Mouse (Mus musculus): ENCODE results near the gene Nucb1. TPM values are rescaled to one million over a fixed set of nuclear protein-coding genes. Genes with fewer than 3 reads are reported as not detected.
A peak's percentile ranks its signal among the peaks of the same experiment; 100 is the strongest.

Nucb1 gene
- polyA plus RNA-seq, 1 experiment from 2014 or later, result 149 TPM

DNA sequence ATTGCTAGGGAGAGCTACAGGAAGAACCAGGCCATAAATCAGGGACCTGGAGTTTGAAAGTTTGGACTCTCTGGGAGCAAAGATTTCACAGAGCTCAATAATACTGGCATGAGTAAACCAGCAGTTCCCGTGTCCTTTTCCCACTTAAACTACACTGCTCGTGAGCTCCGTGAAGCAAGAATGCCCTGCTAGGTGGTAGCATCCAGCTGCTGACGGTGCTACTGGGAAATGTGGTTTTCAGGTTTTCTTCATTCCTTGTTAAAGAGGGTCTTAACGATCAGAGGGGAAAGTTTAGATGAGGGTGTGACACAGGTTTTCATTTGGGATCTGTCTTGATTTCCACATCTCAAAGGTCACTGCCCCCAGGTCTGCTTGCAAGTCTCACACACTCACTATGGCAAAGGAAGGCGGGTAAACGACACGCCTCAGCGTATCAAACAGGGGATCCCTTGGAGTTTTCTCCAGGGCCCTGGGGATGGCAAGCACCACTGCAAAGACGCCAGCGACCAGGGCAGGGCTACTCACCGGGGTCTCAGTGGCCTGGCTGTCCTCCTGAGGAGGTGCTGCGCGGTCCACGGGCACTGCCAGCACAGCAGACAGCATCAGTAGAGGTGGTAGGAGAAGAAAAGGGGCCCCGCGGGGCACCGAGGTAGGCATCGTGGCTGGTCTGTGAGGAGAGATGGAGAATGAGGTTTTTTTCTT lies 874 bp downstream of the Nucb1 start:
- Histone ChIP-seq H3K9me3 (no peaks in the 10 kb centered on the region), H3K9ac (replicated peaks) (peak overlapping the region; percentile 84), H3K4me2 (peak overlapping the region; percentile 99), H3K27me3 (no peaks in the 10 kb centered on the region), H3K4me1 (replicated peaks) (peaks cover 17% of the 10 kb centered on the region), H3K36me3 (peaks cover 38% of the 10 kb centered on the region), H3K4me3 (replicated peaks) (peak overlapping the region; percentile 72), H3K27ac (peak overlapping the region; percentile 92; the same call in 1 of the 2 replicates)
- ATAC-seq (ENCODE audit: insufficient number of reproducible peaks, insufficient read depth, low FRiP score, low TSS enrichment, low read depth), result peak; percentile 17; the same call in 1 of the 2 replicates
- WGBS, result 33% methylated on average over 19 of the region's 19 CpGs

DNA sequence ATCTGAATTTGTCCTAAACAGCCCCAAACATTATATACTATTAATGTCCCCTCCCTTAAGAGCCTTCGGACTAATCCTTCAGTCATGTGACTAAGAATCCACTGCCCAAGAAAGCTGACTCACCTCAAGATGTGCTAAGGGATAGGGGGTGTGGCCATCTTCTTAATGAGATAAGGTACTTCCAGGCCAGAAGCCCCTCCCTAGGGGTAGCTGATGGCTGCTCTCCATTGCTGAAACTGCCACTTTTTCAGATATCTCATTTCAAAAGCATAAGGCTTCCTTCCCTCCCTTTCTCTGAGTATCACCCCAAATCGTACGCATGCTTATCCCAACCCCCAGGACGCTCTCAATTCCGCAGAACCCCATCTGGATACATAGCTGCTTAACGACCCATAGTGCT lies 1.6 kb downstream of the Nucb1 start:
- Histone ChIP-seq H3K27me3 (no peaks in the 10 kb centered on the region), H3K9ac (replicated peaks) (peak overlapping the region; percentile 84; the same call in 1 of the 2 replicates), H3K4me3 (replicated peaks) (peak overlapping the region; percentile 72), H3K4me1 (replicated peaks) (peaks cover 17% of the 10 kb centered on the region), H3K36me3 (peaks cover 45% of the 10 kb centered on the region), H3K9me3 (no peaks in the 10 kb centered on the region), H3K27ac (no peak overlapping the region), H3K4me2 (peak overlapping the region; percentile 99)
- 80% methylated on average over 6 of the region's 6 CpGs for WGBS
- ATAC-seq (ENCODE audit: insufficient number of reproducible peaks, insufficient read depth, low FRiP score, low TSS enrichment, low read depth), result no peak

DNA sequence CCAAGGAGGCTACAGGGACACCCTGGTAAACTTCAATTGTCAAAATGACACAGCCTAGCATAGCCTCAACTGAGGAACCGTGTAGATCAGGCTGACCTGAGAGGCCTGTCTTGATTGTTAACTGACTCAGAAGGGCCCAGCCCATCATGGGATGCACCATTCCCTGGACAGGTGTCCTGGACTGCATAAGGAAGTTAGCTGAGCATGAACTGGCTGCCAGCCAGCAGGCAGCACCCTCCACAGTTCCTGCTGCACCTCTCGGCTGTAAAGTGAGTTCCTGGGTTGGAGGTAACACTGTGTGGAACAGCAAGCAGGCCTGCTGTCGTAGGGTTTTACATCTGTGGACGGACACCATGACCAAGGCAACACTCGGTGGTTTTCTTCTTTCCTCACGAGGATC lies 2.6 kb downstream of the Nucb1 start:
- Histone ChIP-seq H3K9ac (replicated peaks) (no peak overlapping the region), H3K4me1 (replicated peaks) (peaks cover 17% of the 10 kb centered on the region), H3K27me3 (no peaks in the 10 kb centered on the region), H3K4me3 (replicated peaks) (no peak overlapping the region), H3K4me2 (no peak overlapping the region), H3K27ac (no peak overlapping the region), H3K36me3 (peaks cover 55% of the 10 kb centered on the region), H3K9me3 (no peaks in the 10 kb centered on the region)
- WGBS, result 86% methylated on average over 6 of the region's 6 CpGs
- no peak for ATAC-seq (ENCODE audit: insufficient number of reproducible peaks, insufficient read depth, low FRiP score, low TSS enrichment, low read depth)

DNA sequence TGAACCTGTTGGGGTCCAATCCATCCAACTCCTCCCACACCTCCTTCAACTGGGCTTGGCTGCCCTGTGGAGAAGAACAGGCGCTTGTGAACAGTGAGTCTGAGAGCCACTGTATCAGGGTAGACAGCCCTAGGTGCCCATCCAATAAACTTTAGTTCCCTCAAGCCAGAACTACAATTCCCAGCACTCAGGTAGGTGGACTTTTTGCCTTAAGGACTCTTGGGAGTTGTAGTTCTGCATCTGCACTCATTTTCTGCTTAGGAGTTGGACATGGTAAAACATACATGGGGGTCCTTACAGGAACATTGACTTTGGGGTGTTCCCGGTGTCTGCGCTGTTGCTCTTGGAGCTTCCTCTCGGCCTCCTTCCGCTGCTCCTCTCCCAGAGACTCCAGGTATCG lies 11.8 kb downstream of the Nucb1 start:
- Histone ChIP-seq H3K9me3 (no peaks in the 10 kb centered on the region), H3K4me1 (replicated peaks) (no peaks in the 10 kb centered on the region), H3K4me2 (no peak overlapping the region), H3K9ac (replicated peaks) (no peak overlapping the region), H3K36me3 (peaks cover 99% of the 10 kb centered on the region), H3K27ac (no peak overlapping the region), H3K4me3 (replicated peaks) (no peak overlapping the region), H3K27me3 (no peaks in the 10 kb centered on the region)
- WGBS, result 99% methylated on average over 6 of the region's 6 CpGs
- ATAC-seq (ENCODE audit: insufficient number of reproducible peaks, insufficient read depth, low FRiP score, low TSS enrichment, low read depth), result no peak

DNA sequence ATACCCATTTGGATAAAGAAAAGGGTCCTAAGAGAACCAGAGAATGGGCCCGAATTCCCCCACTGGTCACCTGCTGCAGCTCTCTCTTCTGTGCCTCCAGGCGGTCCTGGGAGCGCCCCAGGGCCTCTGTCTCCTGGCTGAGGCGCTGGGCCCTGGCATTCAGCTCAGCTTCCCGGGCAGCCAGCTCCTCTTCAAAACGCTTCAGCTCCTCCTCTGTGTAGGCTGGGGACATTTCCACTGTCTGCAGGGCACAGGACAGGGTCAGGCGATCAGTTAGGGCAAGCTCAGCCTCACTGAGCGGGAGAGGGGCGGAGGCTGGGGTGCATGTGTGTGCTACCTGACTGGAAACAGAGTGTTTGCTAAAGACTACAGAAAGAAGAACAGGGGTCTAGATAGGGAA lies 15.7 kb downstream of the Nucb1 start:
- no peak overlapping the region for H3K4me2 ChIP-seq
- H3K9ac ChIP-seq (replicated peaks), result no peak overlapping the region
- no peak overlapping the region for H3K27ac ChIP-seq
- peaks cover 76% of the 10 kb centered on the region for H3K36me3 ChIP-seq
- ATAC-seq (ENCODE audit: insufficient number of reproducible peaks, insufficient read depth, low FRiP score, low TSS enrichment, low read depth), result no peak
- no peaks in the 10 kb centered on the region for H3K27me3 ChIP-seq
- H3K9me3 ChIP-seq, result no peaks in the 10 kb centered on the region
- WGBS, result 88% methylated on average over 9 of the region's 9 CpGs
- peaks cover 9% of the 10 kb centered on the region for H3K4me1 ChIP-seq (replicated peaks)
- H3K4me3 ChIP-seq (replicated peaks), result no peak overlapping the region

DNA sequence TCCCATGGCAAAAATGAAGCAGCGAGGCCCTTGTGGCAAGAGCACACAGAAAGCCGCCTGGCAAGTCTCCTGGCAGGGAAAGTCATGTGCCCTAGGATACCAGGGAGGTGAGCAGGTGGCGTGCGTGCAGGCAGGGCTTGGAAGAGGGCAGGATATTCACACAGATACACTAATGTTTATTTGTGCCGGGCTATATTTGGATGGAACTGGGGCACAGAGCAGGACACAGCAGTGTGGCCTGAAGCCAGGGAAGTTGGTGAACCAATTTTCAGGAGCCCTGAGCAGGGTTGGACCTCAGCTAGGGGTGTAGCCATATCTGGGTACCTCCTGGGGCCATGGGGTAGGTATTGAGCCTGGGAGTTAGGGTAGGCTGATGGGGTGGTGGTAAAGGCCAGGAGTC lies 17.3 kb downstream of the Nucb1 start:
- no peak for ATAC-seq (ENCODE audit: insufficient number of reproducible peaks, insufficient read depth, low FRiP score, low TSS enrichment, low read depth)
- WGBS, result 98% methylated on average over 5 of the region's 5 CpGs
- Histone ChIP-seq H3K4me1 (replicated peaks) (peaks cover 20% of the 10 kb centered on the region), H3K4me3 (replicated peaks) (no peak overlapping the region), H3K27me3 (no peaks in the 10 kb centered on the region), H3K27ac (no peak overlapping the region), H3K36me3 (peaks cover 60% of the 10 kb centered on the region), H3K9me3 (no peaks in the 10 kb centered on the region), H3K4me2 (no peak overlapping the region), H3K9ac (replicated peaks) (no peak overlapping the region)

DNA sequence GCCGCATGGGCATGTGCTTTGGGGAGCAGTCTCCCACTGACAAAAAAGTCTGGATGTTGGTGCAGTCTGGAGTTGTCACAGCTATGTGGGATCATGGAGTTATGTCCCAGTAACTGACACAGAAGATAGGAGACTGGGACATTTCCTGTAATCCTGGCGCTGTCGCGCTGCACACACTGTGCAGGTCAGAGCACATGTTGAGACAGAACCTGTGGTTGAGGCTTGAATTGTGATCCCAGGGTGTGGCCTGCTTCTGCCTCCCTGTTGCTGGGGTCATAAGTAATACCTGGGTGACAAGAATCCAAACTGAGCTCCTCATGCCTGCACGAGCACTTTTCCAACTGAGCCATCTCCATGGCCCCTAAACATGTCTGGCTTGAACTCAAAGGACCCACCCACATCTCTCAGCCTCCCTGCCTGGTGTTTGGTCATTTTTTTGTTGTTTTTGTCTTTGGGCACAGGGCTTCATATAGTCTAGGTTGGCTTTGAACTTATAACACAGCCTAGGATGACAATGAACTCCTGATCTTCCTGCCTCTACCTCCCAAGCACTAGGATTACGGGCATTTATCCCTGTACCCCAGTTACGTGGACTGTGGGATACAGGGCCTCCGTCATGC lies 17.9 kb downstream of the Nucb1 start:
- H3K36me3 ChIP-seq, result peaks cover 54% of the 10 kb centered on the region

DNA sequence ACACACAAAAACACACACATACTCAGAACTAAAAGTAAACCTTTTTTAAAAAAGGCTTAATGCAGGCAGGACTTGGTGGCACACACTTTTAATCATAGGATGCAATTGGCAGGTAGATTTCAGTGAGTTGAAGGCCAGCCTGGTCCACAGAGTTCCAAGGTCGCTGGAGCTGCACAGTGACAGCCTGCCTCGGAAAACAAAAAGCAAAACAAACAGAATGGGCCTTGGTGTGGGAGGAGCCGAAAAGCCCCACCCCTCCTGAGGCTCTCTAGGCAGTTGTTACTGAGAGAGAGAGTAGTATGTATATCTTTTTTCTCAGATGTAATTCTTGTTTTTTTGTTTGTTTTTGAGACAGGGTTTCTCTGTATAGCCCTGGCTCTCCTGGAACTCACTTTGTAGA lies 18.9 kb downstream of the Nucb1 start:
- Histone ChIP-seq H3K9ac (replicated peaks) (no peak overlapping the region), H3K4me2 (peak overlapping the region; percentile 6), H3K4me3 (replicated peaks) (no peak overlapping the region), H3K36me3 (peaks cover 44% of the 10 kb centered on the region), H3K27ac (0 out of 2 replicates have a peak overlapping the region, but pooled peaks have one; percentile 0), H3K27me3 (no peaks in the 10 kb centered on the region), H3K4me1 (replicated peaks) (peaks cover 27% of the 10 kb centered on the region), H3K9me3 (no peaks in the 10 kb centered on the region)
- ATAC-seq (ENCODE audit: insufficient number of reproducible peaks, insufficient read depth, low FRiP score, low TSS enrichment, low read depth), result no peak
- WGBS, result 20% methylated on average over 3 of the region's 3 CpGs

More for the DNA sequence above, 17.9 kb downstream of the Nucb1 start:
- Histone ChIP-seq H3K4me3 (replicated peaks) (no peak overlapping the region), H3K9ac (replicated peaks) (no peak overlapping the region), H3K27ac (no peak overlapping the region), H3K4me1 (replicated peaks) (peaks cover 26% of the 10 kb centered on the region), H3K27me3 (no peaks in the 10 kb centered on the region), H3K9me3 (no peaks in the 10 kb centered on the region), H3K4me2 (no peak overlapping the region)
- 95% methylated on average over 8 of the region's 8 CpGs for WGBS
- ATAC-seq (ENCODE audit: insufficient number of reproducible peaks, insufficient read depth, low FRiP score, low TSS enrichment, low read depth), result no peak

DNA sequence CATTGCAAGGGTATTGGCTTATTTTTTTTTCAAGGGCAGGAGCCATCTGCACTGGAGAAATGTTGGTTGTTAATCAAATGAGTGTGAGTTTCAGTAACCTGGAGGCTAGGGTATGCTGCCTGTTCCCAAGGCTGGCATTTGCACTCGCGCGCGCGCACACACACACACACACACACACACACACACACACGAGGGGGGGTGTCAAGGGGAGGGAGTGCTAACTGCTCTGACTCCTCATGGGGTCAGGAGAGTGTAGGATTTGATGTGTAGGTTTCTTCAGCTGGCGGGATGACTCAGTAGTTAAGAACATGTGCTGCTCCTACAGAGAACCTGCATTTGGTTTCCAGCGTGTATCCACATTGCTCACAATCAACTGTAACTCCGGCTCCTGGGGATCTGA lies 19.4 kb downstream of the Nucb1 start:
- Histone ChIP-seq H3K9me3 (no peaks in the 10 kb centered on the region), H3K4me3 (replicated peaks) (no peak overlapping the region), H3K4me2 (peak overlapping the region; percentile 6), H3K27ac (0 out of 2 replicates have a peak overlapping the region, but pooled peaks have one; percentile 0), H3K27me3 (no peaks in the 10 kb centered on the region), H3K9ac (replicated peaks) (no peak overlapping the region), H3K36me3 (peaks cover 40% of the 10 kb centered on the region), H3K4me1 (replicated peaks) (peaks cover 27% of the 10 kb centered on the region)
- no peak for ATAC-seq (ENCODE audit: insufficient number of reproducible peaks, insufficient read depth, low FRiP score, low TSS enrichment, low read depth)
- WGBS, result 21% methylated on average over 9 of the region's 9 CpGs

DNA sequence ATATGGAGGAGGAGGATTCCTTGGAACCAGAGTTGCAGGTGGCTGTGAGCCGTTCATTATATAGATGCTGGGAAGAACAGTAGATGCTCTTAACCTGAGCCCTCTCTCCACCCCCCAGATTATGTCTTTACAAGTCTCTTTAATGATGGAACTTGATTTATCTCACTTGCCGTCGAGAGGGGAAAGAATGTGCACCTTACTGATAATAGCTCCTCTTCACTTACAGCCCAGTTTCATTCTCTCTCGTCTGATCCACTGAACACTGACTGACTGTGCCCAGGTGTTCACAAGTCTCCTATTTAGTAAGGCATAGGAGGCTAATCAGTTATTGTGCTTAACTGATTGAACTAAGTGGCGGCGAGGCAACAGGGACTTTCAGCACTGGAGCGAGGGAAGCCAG lies 20.6 kb downstream of the Nucb1 start:
- Histone ChIP-seq H3K9me3 (no peaks in the 10 kb centered on the region), H3K4me2 (no peak overlapping the region), H3K36me3 (peaks cover 27% of the 10 kb centered on the region), H3K27me3 (no peaks in the 10 kb centered on the region), H3K4me1 (replicated peaks) (peaks cover 27% of the 10 kb centered on the region), H3K9ac (replicated peaks) (no peak overlapping the region), H3K4me3 (replicated peaks) (no peak overlapping the region), H3K27ac (no peak overlapping the region)
- ATAC-seq (ENCODE audit: insufficient number of reproducible peaks, insufficient read depth, low FRiP score, low TSS enrichment, low read depth), result no peak
- 74% methylated on average over 7 of the region's 7 CpGs for WGBS

DNA sequence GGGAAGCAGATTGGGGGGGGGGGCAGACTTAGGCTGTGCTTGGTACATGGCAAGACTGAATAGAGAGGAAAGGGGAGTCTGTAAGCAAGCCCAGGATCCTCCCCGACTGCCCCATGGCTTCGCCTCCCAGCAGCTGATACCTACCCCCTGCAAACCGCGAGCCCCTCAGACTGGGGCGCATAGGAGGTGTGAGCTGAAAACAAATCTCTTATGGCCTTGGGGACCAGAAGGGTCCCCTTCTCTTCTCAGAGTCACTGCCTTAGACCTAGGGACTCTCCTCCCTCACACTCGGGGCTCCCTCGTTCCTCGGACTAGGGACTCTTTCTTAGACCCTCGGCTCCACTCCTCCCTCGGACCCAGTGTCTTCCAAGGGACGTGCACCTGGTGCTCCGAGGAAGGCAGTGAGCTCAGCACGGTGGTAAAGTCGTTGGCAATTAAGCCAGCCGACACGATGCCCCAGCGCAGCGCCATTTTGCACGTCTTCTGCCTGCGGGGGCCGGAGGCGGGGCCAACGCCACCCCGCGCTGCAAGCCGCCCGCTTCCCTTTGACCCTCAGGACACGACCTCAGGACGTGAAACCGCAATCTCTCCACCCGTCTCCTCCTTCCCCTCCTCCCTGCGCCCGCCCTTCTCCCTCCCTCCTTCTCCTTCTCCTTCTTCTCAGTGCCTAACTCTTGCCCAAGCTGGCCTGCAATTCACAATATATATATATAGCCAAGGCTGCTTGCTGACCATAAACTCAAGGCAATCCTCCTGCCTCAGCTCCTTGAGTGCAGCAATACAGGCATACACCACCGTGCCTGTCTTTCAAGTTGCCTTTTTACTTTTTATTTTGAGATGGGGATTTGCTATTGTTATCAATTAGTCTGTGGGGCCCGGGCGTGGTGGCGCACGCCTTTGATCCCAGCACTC lies 21.7 kb downstream of the Nucb1 start, which contains the start of gene Dhdh:
TSS of gene Dhdh (minus strand) at position 513 of the 912 bp plus-strand sequence.
- Histone ChIP-seq H3K4me3 (replicated peaks) (peak within 1 kb of the TSS; percentile 44), H3K9me3 (no peaks in the 10 kb centered on the region), H3K4me2 (peak within 1 kb of the TSS; percentile 73), H3K4me1 (replicated peaks) (peaks cover 27% of the 10 kb centered on the region), H3K27me3 (no peaks in the 10 kb centered on the region), H3K36me3 (peaks cover 17% of the 10 kb centered on the region), H3K27ac (peak within 1 kb of the TSS; percentile 74), H3K9ac (replicated peaks) (peak within 1 kb of the TSS; percentile 61)
- 10% methylated on average over 38 of the region's 38 CpGs for WGBS
- peak; percentile 38 for ATAC-seq (ENCODE audit: insufficient number of reproducible peaks, insufficient read depth, low FRiP score, low TSS enrichment, low read depth)
